Mouse (Mus musculus) heart, embryonic 13.5 days (tissue): ENCODE measurements at regions not wholly inside any gene's neighbourhood (a gene's known extent, or its start where the extent isn't known, plus 50 kb on each side); places are given as distances from the start of the nearest gene placed in this dataset.
A peak's percentile ranks its signal among the peaks of the same experiment; 100 is the strongest.

Source experiments
- ATAC-seq: fragments of 200-750 bp; cut with Nextera tagmentation; 2 replicates; pipeline ENCODE4 v1.8.0; 2017; ENCODE audit warnings: moderate TSS enrichment; ENCODE audit not compliant: insufficient number of reproducible peaks, low FRiP score, low TSS enrichment; ENCODE audit errors: extremely low read depth
- H3K27ac ChIP-seq: fragments of 300-500 bp; sonication (generic); replicated peaks from 2 replicates; pipeline ENCODE4 v1.5.1; 2015; ENCODE audit warnings: moderate library complexity, mild to moderate bottlenecking, inconsistent platforms
- H3K27me3 ChIP-seq: fragments of 300-500 bp; sonication (generic); replicated peaks from 2 replicates; pipeline ENCODE4 v1.6.1; 2015; ENCODE audit warnings: mild to moderate bottlenecking, inconsistent platforms
- H3K36me3 ChIP-seq: fragments of 300-500 bp; sonication (generic); 2 replicates; pipeline ENCODE4 v1.6.1; 2015; ENCODE audit warnings: mild to moderate bottlenecking, inconsistent platforms
- H3K4me1 ChIP-seq: fragments of 300-500 bp; sonication (generic); 2 replicates; pipeline ENCODE4 v1.6.1; 2015; ENCODE audit warnings: inconsistent platforms
- H3K4me2 ChIP-seq: fragments of 300-500 bp; sonication (generic); 2 replicates; pipeline ENCODE4 v1.6.1; 2015; ENCODE audit warnings: inconsistent platforms, mild to moderate bottlenecking, moderate library complexity
- H3K4me3 ChIP-seq: fragments of 300-500 bp; sonication (generic); 2 replicates; pipeline ENCODE4 v1.5.1; 2015; ENCODE audit warnings: moderate library complexity, mild to moderate bottlenecking, inconsistent platforms
- H3K9ac ChIP-seq: fragments of 300-500 bp; sonication (generic); 2 replicates; pipeline ENCODE4 v1.6.1; 2015; ENCODE audit warnings: inconsistent platforms, mild to moderate bottlenecking, moderate library complexity
- H3K9me3 ChIP-seq: fragments of 300-500 bp; sonication (generic); 2 replicates; pipeline ENCODE4 v1.6.1; 2016; ENCODE audit warnings: inconsistent platforms
- WGBS: fragments of 180-500 bp; shearing (Covaris S2); methylation state at CpG from one replicate; pipeline ENCODE4 v1.1.7; 2015; ENCODE audit warnings: mixed read lengths; 5-methylcytosine and 5-hydroxymethylcytosine counted together

- no peak for ATAC-seq
- Histone ChIP-seq H3K27ac (no peak overlapping the region), H3K9me3 (no peaks in the 10 kb centered on the region), H3K4me1 (peaks cover 16% of the 10 kb centered on the region), H3K4me3 (peak overlapping the region; percentile 47), H3K27me3 (0 out of 2 replicates have a peak, but pooled peaks cover 4% of the 10 kb centered on the region), H3K4me2 (peak overlapping the region; percentile 74), H3K36me3 (no peaks in the 10 kb centered on the region), H3K9ac (peak overlapping the region; percentile 79)
- WGBS, result 73% methylated on average over 10 of the region's 10 CpGs
These were observed 146.1 kb upstream of the Kif2a start for GRCm38 (mm10) chr13:107167856-107168598.

DNA sequence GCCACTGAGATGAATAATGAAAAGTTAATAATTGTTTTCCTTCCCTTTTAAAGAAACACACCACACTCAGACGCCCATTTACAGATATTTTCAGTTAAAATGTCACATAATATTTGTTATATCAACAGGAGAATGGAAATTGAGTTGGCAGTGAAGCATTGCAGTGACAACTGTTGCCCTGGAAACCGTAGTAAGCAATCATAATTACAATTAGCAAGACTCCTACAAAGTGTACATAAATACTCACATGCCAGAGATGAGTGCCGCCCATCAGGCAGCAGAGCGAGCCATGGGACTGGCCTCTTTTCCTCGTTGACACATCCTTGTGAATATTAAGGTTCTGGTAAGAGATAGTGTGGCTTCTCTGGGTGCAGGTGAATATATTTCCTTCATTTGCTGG, 129.6 kb upstream of the Kif2a start:
- Histone ChIP-seq H3K4me1 (no peaks in the 10 kb centered on the region), H3K27me3 (no peaks in the 10 kb centered on the region), H3K9ac (no peak overlapping the region), H3K9me3 (no peaks in the 10 kb centered on the region), H3K4me3 (no peak overlapping the region), H3K36me3 (no peaks in the 10 kb centered on the region), H3K27ac (no peak overlapping the region), H3K4me2 (no peak overlapping the region)
- ATAC-seq, result no peak
- 74% methylated on average over 5 of the region's 5 CpGs for WGBS

DNA sequence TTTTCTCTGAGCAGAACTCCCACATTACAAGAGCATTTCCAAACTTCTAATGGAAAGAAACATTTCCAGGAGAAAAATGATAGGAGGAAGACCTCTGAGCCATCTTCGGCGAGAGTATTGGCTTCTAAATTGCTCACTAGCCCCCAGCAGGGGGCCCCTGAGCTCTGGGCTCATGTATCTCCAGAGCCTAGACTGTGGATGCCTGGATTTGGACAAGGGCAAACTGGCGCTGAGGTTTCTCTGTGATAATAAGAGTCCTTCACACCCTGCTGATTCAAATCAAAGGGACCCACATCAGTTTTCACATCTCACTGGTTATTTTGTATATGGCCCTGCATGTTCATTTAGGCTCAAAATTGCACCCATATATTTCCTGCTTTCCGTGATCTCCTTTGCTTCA, 119.3 kb upstream of the Kif2a start:
- 59% methylated on average over 4 of the region's 4 CpGs for WGBS
- no peaks in the 10 kb centered on the region for H3K27me3 ChIP-seq
- H3K9me3 ChIP-seq, result no peaks in the 10 kb centered on the region
- no peak for ATAC-seq
- no peaks in the 10 kb centered on the region for H3K4me1 ChIP-seq
- no peak overlapping the region for H3K4me2 ChIP-seq
- no peaks in the 10 kb centered on the region for H3K36me3 ChIP-seq
- no peak overlapping the region for H3K9ac ChIP-seq
- no peak overlapping the region for H3K4me3 ChIP-seq
- H3K27ac ChIP-seq, result no peak overlapping the region

DNA sequence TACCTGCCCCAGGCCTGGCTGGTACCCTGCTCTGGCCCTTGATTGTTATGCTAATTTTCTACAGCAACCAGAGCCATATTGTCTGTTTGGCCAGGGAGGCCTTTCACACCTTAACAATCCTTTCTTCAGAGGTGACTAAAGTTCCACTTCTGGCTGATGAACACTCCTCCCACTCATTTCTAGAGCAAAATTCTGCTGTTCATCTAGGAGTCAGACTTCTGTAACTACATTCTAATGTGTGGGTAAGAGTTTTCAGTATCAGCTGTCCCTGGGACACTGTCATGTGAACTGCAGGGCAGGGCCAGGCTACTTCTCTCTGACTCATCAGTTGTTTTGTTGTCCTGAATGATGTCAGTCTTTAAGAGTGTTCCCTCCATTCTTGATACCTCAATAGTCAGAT, 112.2 kb upstream of the Kif2a start:
- Histone ChIP-seq H3K9me3 (no peaks in the 10 kb centered on the region), H3K4me3 (no peak overlapping the region), H3K4me2 (no peak overlapping the region), H3K27ac (no peak overlapping the region), H3K27me3 (no peaks in the 10 kb centered on the region), H3K36me3 (no peaks in the 10 kb centered on the region), H3K4me1 (0 out of 2 replicates have a peak, but pooled peaks cover 3% of the 10 kb centered on the region), H3K9ac (no peak overlapping the region)
- no peak for ATAC-seq

- Histone ChIP-seq H3K36me3 (no peaks in the 10 kb centered on the region), H3K9me3 (no peaks in the 10 kb centered on the region), H3K4me3 (no peak overlapping the region), H3K9ac (no peak overlapping the region), H3K27me3 (no peaks in the 10 kb centered on the region), H3K4me2 (no peak overlapping the region), H3K27ac (no peak overlapping the region), H3K4me1 (peaks cover 15% of the 10 kb centered on the region)
- no peak for ATAC-seq
- WGBS, result 81% methylated on average over 7 of the region's 7 CpGs
These were observed 104.7 kb upstream of the Kif2a start for GRCm38 (mm10) chr13:107126636-107127035.

DNA sequence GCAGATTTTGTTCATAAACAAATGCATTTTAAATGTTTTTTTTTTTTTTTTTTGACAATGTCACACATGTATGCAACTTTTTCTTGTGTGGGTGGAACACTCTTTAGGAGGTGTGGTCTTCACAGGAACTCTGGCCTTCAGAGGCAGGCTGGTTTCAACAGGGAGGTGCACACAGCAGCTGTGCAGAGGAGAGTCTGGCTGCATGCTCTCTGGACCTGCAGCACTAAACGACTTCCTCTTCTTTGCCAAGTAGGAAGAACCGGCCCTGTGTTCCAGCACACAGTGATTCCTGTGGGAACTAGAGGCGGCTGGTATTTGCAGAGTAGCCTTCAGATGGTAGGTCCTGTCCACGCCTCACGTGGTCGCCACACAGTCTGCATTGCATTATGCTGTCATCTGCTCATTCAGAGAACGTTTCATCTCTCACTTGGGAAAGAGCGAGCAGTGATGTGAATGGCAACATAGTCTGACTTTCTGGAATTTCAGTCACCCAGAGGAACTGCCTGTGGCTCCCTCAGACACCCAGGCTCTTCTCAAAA, 102.3 kb upstream of the Kif2a start:
- WGBS, result 15% methylated on average over 8 of the region's 8 CpGs

DNA sequence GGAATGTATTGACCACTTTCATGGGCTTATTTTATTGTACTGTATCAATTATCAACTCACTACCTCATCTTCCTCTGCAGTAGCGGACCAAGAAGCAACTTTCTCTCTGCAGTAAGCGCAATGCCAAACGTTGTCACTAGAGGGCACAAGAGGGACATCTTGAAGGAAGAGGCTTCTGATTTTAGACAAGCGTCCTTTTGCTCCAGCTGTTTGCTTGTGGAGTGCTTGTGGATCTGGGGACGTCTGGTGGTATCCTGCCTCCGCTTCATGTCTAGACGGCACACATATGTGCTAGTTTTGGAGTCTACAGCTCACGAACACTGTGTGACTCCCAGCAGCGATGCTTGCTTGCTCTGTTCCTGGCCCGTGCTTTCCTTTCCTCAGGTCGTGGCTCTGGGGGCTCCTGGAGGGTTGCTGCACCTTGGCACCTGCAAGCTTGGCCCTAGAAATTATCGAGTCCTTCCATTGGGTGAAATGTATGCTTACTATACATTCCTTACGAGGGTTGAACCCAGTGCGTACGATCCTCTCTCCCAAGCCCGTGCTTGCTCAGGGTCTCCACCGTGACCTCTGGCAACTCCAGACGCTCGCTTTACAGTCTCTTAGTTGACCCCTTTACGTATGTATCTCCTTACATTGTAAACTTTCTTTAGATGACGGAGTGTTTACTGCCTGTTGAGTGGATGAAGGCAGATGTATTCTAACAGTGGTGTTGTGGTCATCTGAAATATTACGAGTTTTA, 92.2 kb upstream of the Kif2a start:
- peak overlapping the region; percentile 28; the same call in 1 of the 2 replicates for H3K4me2 ChIP-seq
- no peak overlapping the region for H3K4me3 ChIP-seq
- no peak overlapping the region for H3K27ac ChIP-seq
- no peak for ATAC-seq
- H3K9ac ChIP-seq, result no peak overlapping the region
- no peaks in the 10 kb centered on the region for H3K36me3 ChIP-seq
- 58% methylated on average over 22 of the region's 22 CpGs for WGBS
- no peaks in the 10 kb centered on the region for H3K27me3 ChIP-seq
- H3K9me3 ChIP-seq, result no peaks in the 10 kb centered on the region
- no peaks in the 10 kb centered on the region for H3K4me1 ChIP-seq

More for the DNA sequence above, 102.3 kb upstream of the Kif2a start:
- H3K9ac ChIP-seq, result no peak overlapping the region
- H3K27ac ChIP-seq, result no peak overlapping the region
- peaks cover 15% of the 10 kb centered on the region for H3K4me1 ChIP-seq
- no peak overlapping the region for H3K4me3 ChIP-seq
- peak; percentile 31; the same call in 1 of the 2 replicates for ATAC-seq
- H3K9me3 ChIP-seq, result no peaks in the 10 kb centered on the region
- H3K27me3 ChIP-seq, result no peaks in the 10 kb centered on the region
- peak overlapping the region; percentile 23; the same call in 1 of the 2 replicates for H3K4me2 ChIP-seq
- H3K36me3 ChIP-seq, result no peaks in the 10 kb centered on the region

DNA sequence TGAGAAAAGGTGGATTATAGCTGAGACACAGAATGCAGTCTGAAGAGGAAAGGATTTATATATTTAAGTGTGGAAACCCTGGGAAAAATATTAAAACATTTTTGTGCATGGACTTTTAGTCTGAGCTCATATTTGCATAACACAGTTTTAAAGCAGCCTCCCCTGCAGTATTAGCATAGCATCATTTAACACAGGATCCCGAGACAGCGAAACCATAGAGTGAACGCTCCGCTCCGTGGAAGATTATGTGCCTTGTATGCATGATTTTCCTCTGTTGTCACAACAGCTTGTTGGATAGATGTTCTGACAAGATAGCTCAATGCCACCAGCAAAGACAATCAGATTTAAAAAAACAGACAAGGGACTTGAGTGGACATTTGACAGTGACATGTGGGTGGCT, 86.1 kb upstream of the Kif2a start:
- Histone ChIP-seq H3K27me3 (no peaks in the 10 kb centered on the region), H3K27ac (no peak overlapping the region), H3K9me3 (no peaks in the 10 kb centered on the region), H3K4me2 (no peak overlapping the region), H3K9ac (no peak overlapping the region), H3K4me3 (no peak overlapping the region), H3K4me1 (no peaks in the 10 kb centered on the region), H3K36me3 (no peaks in the 10 kb centered on the region)
- WGBS, result 91% methylated on average over 5 of the region's 5 CpGs
- ATAC-seq, result no peak

DNA sequence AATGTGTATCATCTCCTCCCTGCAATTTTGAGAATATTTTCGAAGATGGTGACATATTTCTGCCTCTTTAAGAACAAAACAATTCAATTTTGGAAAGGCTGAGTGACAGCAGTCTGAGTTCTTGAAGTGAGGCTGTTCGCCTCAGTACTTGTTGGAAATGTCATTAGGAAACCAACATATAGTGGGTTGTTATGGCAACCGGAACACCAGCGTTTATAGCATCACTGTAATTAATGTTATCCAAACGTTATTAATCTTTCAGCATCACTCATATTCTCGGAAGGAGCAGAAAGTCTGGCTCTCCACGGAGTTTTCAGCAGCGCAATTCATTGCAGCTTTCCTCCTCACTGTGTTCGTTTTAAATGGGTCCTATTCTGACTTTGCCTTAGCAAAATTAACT, 85.6 kb upstream of the Kif2a start:
- no peak overlapping the region for H3K4me3 ChIP-seq
- H3K27ac ChIP-seq, result no peak overlapping the region
- no peaks in the 10 kb centered on the region for H3K27me3 ChIP-seq
- 68% methylated on average over 9 of the region's 9 CpGs for WGBS
- no peak overlapping the region for H3K4me2 ChIP-seq
- ATAC-seq, result no peak
- H3K36me3 ChIP-seq, result no peaks in the 10 kb centered on the region
- H3K4me1 ChIP-seq, result no peaks in the 10 kb centered on the region
- no peaks in the 10 kb centered on the region for H3K9me3 ChIP-seq
- H3K9ac ChIP-seq, result no peak overlapping the region

GRCm38 (mm10) chr13:107105510-107105909, 83.6 kb upstream of the Kif2a start:
- Histone ChIP-seq H3K27ac (no peak overlapping the region), H3K4me3 (no peak overlapping the region), H3K4me1 (peaks cover 9% of the 10 kb centered on the region), H3K9ac (no peak overlapping the region), H3K27me3 (no peaks in the 10 kb centered on the region), H3K36me3 (no peaks in the 10 kb centered on the region), H3K9me3 (no peaks in the 10 kb centered on the region), H3K4me2 (no peak overlapping the region)
- no peak for ATAC-seq
- WGBS, result 54% methylated on average over 1 of the region's 1 CpGs

GRCm38 (mm10) chr13:107101598-107101997, 79.7 kb upstream of the Kif2a start:
- H3K27ac ChIP-seq, result peak overlapping the region; percentile 72
- H3K4me2 ChIP-seq, result peak overlapping the region; percentile 61
- no peaks in the 10 kb centered on the region for H3K27me3 ChIP-seq
- H3K36me3 ChIP-seq, result no peaks in the 10 kb centered on the region
- peak overlapping the region; percentile 40 for H3K4me3 ChIP-seq
- peak overlapping the region; percentile 58 for H3K9ac ChIP-seq
- no peaks in the 10 kb centered on the region for H3K9me3 ChIP-seq
- WGBS, result 16% methylated on average over 13 of the region's 13 CpGs
- peaks cover 16% of the 10 kb centered on the region for H3K4me1 ChIP-seq
- ATAC-seq, result peak; percentile 79
